Mouse (Mus musculus) E14TG2a.4 (cell line): ENCODE results near the gene Rgma.

Source experiments
- CTCF ChIP-seq: conservative IDR thresholded peaks from 2 replicates; pipeline ENCODE4 v1.5.1; 2014; ENCODE audit warnings: low read length
- POU5F1 ChIP-seq: IDR thresholded peaks from 2 replicates; pipeline ENCODE4 v1.6.1; 2014; ENCODE audit warnings: low read length, borderline replicate concordance

GRCm38 (mm10) chr7:73419375-73419774, 44.1 kb downstream of the Rgma start:
- TF ChIP-seq CTCF (no peak; the same call in 1 of the 2 replicates), POU5F1 (no peak)
